Mouse (Mus musculus) fibroblast of lung, adult 2 months (primary cell): ENCODE results near the gene Hnf4a.

ENCODE experiments used
- DNase-seq: peaks from one replicate; pipeline ENCODE4 v3.0.0-alpha.2; 2011; ENCODE audit warnings: low read depth

The Hnf4a gene

GRCm38 (mm10) chr2:163490656-163491055 lies 16.0 kb upstream of the Hnf4a start:
- no peak for DNase-seq

GRCm38 (mm10) chr2:163491351-163491750 lies 15.3 kb upstream of the Hnf4a start:
- no peak for DNase-seq

GRCm38 (mm10) chr2:163492018-163492417 lies 14.6 kb upstream of the Hnf4a start, which contains the start of gene R3hdml:
Gene R3hdml, plus strand, starts transcription at chr2:163492318.
- no peak for DNase-seq

GRCm38 (mm10) chr2:163493031-163493430 lies 13.6 kb upstream of the Hnf4a start:
- no peak for DNase-seq

- peak; percentile 94 for DNase-seq
Observed at GRCm38 (mm10) chr2:163493976-163494375, 12.6 kb upstream of the Hnf4a start.

- DNase-seq = no peak
Observed at GRCm38 (mm10) chr2:163494456-163494855, 12.2 kb upstream of the Hnf4a start.

- no peak for DNase-seq
Observed at GRCm38 (mm10) chr2:163502219-163502618, 4.4 kb upstream of the Hnf4a start.

GRCm38 (mm10) chr2:163503191-163503590 lies 3.4 kb upstream of the Hnf4a start:
- no peak for DNase-seq

- no peak for DNase-seq
Observed at GRCm38 (mm10) chr2:163525761-163526243, 19.2 kb downstream of the Hnf4a start.

- no peak for DNase-seq
Observed at GRCm38 (mm10) chr2:163527497-163527896, 20.9 kb downstream of the Hnf4a start.

- DNase-seq = no peak
Observed at GRCm38 (mm10) chr2:163530418-163530817, 23.8 kb downstream of the Hnf4a start.

GRCm38 (mm10) chr2:163531917-163532316 lies 25.3 kb downstream of the Hnf4a start:
- DNase-seq = peak; percentile 23

GRCm38 (mm10) chr2:163533226-163533625 lies 26.6 kb downstream of the Hnf4a start:
- DNase-seq = no peak

GRCm38 (mm10) chr2:163534958-163535524 lies 28.4 kb downstream of the Hnf4a start:
- DNase-seq = peak; percentile 40

- DNase-seq = no peak
Observed at GRCm38 (mm10) chr2:163537443-163537842, 30.8 kb downstream of the Hnf4a start.

- no peak for DNase-seq
Observed at GRCm38 (mm10) chr2:163538410-163538809, 31.8 kb downstream of the Hnf4a start.

GRCm38 (mm10) chr2:163539321-163540040 lies 32.9 kb downstream of the Hnf4a start:
- DNase-seq = no peak

GRCm38 (mm10) chr2:163540231-163541117 lies 33.9 kb downstream of the Hnf4a start:
- no peak for DNase-seq

- DNase-seq = no peak
Observed at GRCm38 (mm10) chr2:163541568-163542182, 35.1 kb downstream of the Hnf4a start.

GRCm38 (mm10) chr2:163542674-163543073 lies 36.1 kb downstream of the Hnf4a start:
- DNase-seq = no peak

GRCm38 (mm10) chr2:163546623-163547318 lies 40.2 kb downstream of the Hnf4a start:
- DNase-seq = no peak
